Mouse (Mus musculus) liver, embryonic 11.5 days (tissue): ENCODE data around the gene Gm42957. TPM values are rescaled to one million over a fixed set of nuclear protein-coding genes. Genes with fewer than 3 reads are reported as not detected.
A peak's percentile ranks its signal among the peaks of the same experiment; 100 is the strongest.

ENCODE experiments used
- ATAC-seq: fragments of 200-750 bp; cut with Nextera tagmentation; replicated peaks from 2 replicates; pipeline ENCODE4 v1.8.0; 2017; ENCODE audit warnings: moderate number of reproducible peaks, mild to moderate bottlenecking, moderate TSS enrichment, moderate library complexity; ENCODE audit not compliant: low FRiP score
- DNase-seq: peaks from one replicate; pipeline ENCODE4 v3.0.0-alpha.2; 2017; ENCODE audit warnings: low spot score
- H3K27ac ChIP-seq: fragments of 300-500 bp; sonication (generic); 2 replicates; pipeline ENCODE4 v1.5.1; 2014; ENCODE audit warnings: mild to moderate bottlenecking, low read depth, low read length, control low read depth
- H3K27me3 ChIP-seq: fragments of 300-500 bp; sonication (generic); replicated peaks from 2 replicates; pipeline ENCODE4 v1.6.1; 2014; ENCODE audit warnings: low read length, mixed read lengths; ENCODE audit not compliant: control insufficient read depth, insufficient read depth
- H3K36me3 ChIP-seq: fragments of 300-500 bp; sonication (generic); 2 replicates; pipeline ENCODE4 v1.6.1; 2014; ENCODE audit warnings: mild to moderate bottlenecking, low read length, moderate library complexity, mixed read lengths; ENCODE audit not compliant: control insufficient read depth, insufficient read depth
- H3K4me1 ChIP-seq: fragments of 300-500 bp; sonication (generic); replicated peaks from 2 replicates; pipeline ENCODE4 v1.6.1; 2014; ENCODE audit warnings: low read length, mixed read lengths; ENCODE audit not compliant: control insufficient read depth, insufficient read depth
- H3K4me2 ChIP-seq: fragments of 300-500 bp; sonication (generic); 2 replicates; pipeline ENCODE4 v1.6.1; 2014; ENCODE audit warnings: mild to moderate bottlenecking, control low read depth, moderate library complexity
- H3K4me3 ChIP-seq: fragments of 300-500 bp; sonication (generic); 2 replicates; pipeline ENCODE4 v1.5.1; 2014; ENCODE audit warnings: low read depth, low read length, control low read depth
- H3K9ac ChIP-seq: fragments of 300-500 bp; sonication (generic); 2 replicates; pipeline ENCODE4 v1.6.1; 2014; ENCODE audit warnings: low read depth, low read length, control low read depth
- H3K9me3 ChIP-seq: fragments of 300-500 bp; sonication (generic); 2 replicates; pipeline ENCODE4 v1.6.1; 2016; ENCODE audit warnings: low read length, inconsistent platforms, mixed read lengths; ENCODE audit not compliant: control insufficient read depth
- WGBS: fragments of 180-500 bp; shearing (Covaris S2); extraction: QIAGEN DNeasy Blood & Tissue Kit; methylation state at CpG from one replicate; pipeline ENCODE4 v1.1.7; 2014; 5-methylcytosine and 5-hydroxymethylcytosine counted together
- polyA plus RNA-seq: library from polyadenylated mRNA; unstranded; fragments of >200 nt; fragmentation: Nextera tagmentation; extraction: Ambion mirVana; gene quantifications from 2 replicates; pipeline ENCODE4 v1.2.1, GENCODE M21; 2014

Gm42957 gene
- polyA plus RNA-seq, 1 experiment from 2014 or later: 0.14 TPM

- DNase-seq (no peak), ATAC-seq (no peak)
- Histone ChIP-seq H3K27ac (no peak overlapping the region), H3K9me3 (no peaks in the 10 kb centered on the region), H3K4me2 (no peak overlapping the region), H3K36me3 (no peaks in the 10 kb centered on the region), H3K27me3 (peaks cover 7% of the 10 kb centered on the region; the same call in 1 of the 2 replicates), H3K4me1 (peaks cover 2% of the 10 kb centered on the region; the same call in 1 of the 2 replicates), H3K4me3 (no peak overlapping the region), H3K9ac (no peak overlapping the region)
- WGBS: 82% methylated on average over 5 of the region's 5 CpGs
These were observed 31.6 kb downstream of the Gm42957 start for GRCm38 (mm10) chr3:96666916-96667315.

DNA sequence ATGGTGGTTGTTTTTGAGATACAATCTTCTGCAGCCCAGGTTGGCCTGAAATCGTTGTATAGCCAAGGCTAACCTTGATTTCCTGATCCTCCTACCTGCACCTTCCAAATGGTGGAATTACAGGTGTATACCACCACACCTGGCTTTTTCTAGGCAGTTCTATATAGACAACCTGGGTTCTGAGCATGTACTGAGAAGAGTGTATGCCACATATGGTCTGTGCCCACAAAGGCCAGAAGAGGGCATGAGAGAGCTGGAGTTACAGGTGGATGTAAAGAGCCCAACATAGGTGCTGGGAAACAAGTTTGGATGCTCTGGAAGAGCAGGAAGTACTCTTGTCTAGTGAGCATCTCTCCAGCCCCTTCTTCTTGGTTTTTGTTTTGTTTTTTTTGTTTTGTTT lies 32.0 kb downstream of the Gm42957 start:
- Histone ChIP-seq H3K27me3 (peaks cover 7% of the 10 kb centered on the region; the same call in 1 of the 2 replicates), H3K9ac (no peak overlapping the region), H3K4me3 (no peak overlapping the region), H3K27ac (no peak overlapping the region), H3K4me2 (no peak overlapping the region), H3K9me3 (no peaks in the 10 kb centered on the region), H3K4me1 (peaks cover 2% of the 10 kb centered on the region; the same call in 1 of the 2 replicates), H3K36me3 (no peaks in the 10 kb centered on the region)
- no peak for DNase-seq
- no peak for ATAC-seq
- 31% methylated on average over 1 of the region's 1 CpGs for WGBS

DNA sequence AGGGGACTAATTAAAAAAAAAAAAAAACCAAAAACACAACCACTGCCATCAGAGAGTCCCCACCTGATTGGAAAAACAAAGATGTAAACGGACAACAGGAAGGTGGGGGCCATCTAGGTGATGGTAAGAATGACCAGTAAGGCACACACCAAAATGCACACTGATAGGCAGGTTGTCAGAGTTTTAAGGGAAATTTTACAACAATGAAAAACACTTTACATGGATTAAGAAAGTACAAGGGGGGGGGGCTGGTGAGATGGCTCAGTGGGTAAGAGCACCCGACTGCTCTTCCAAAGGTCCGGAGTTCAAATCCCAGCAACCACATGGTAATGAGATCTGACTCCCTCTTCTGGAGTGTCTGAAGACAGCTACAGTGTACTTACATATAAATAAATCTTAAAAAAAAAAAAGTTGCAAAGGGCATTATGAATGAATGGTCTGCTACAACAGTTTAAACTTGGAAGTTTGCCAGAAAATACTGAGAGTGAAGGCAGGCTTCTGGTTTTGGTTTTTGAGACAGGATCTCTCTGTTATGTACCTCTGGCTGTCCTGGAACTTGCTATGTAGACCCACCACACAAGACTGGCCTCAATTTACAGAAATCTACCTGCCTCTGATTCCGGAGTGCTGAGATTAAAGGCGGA lies 33.3 kb downstream of the Gm42957 start:
- H3K4me3 ChIP-seq: no peak overlapping the region
- no peak overlapping the region for H3K9ac ChIP-seq
- no peak for ATAC-seq
- no peaks in the 10 kb centered on the region for H3K9me3 ChIP-seq
- H3K4me1 ChIP-seq: peaks cover 2% of the 10 kb centered on the region; the same call in 1 of the 2 replicates
- H3K4me2 ChIP-seq: no peak overlapping the region
- no peaks in the 10 kb centered on the region for H3K36me3 ChIP-seq
- WGBS: 84% methylated on average over 5 of the region's 5 CpGs
- no peak for DNase-seq
- no peak overlapping the region for H3K27ac ChIP-seq
- peaks cover 7% of the 10 kb centered on the region; the same call in 1 of the 2 replicates for H3K27me3 ChIP-seq

DNA sequence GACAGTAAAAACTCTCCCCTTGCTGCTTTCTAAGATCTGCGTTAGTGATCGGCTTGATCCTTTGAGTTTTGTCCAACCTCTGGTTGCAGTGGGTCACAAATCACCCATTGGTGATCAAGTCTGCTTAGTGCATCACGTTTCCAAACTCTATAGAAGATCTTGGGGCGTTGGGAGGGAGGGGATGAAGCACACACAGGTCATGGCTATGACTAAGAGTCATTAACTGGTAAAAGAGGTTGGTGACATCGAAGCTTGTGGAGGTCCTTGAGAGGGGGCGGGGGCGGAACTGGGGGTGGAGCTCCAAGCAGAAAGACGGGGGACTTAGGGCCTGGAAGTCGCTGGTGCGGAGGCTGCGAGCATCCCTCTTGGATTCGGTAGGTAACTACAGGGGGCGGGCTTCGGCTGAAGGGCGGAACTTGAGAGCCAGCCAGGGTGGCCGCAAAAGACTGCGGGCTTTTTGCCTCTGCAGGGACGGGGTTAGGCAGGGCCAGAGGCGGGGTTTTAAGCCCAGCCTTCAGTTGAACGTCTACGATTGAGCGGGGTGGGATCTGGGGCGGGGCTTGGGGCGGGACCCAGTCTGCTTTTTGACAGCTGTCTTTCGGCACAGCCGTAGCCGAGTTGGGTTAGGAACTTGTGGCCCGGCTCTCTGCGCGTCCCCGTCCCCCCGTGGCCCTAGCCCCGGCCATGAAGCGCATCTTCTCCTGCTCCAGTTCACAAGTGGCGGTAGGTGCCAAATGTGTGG lies 34.6 kb downstream of the Gm42957 start, which contains the start of gene Ankrd35:
Gene Ankrd35 (plus strand): TSS at position 405 of the 742 bp plus-strand sequence.
- 4% methylated on average over 35 of the region's 35 CpGs for WGBS
- peak within 1 kb of the TSS; percentile 79 for H3K4me2 ChIP-seq
- no peak within 1 kb of the TSS for H3K9ac ChIP-seq
- H3K27ac ChIP-seq: no peak within 1 kb of the TSS
- no peaks in the 10 kb centered on the region for H3K9me3 ChIP-seq
- H3K4me3 ChIP-seq: peak within 1 kb of the TSS; percentile 44
- no peaks in the 10 kb centered on the region for H3K4me1 ChIP-seq
- ATAC-seq (peak; percentile 91), DNase-seq (peak; percentile 85)
- H3K36me3 ChIP-seq: no peaks in the 10 kb centered on the region
- H3K27me3 ChIP-seq: peaks cover 7% of the 10 kb centered on the region; the same call in 1 of the 2 replicates

DNA sequence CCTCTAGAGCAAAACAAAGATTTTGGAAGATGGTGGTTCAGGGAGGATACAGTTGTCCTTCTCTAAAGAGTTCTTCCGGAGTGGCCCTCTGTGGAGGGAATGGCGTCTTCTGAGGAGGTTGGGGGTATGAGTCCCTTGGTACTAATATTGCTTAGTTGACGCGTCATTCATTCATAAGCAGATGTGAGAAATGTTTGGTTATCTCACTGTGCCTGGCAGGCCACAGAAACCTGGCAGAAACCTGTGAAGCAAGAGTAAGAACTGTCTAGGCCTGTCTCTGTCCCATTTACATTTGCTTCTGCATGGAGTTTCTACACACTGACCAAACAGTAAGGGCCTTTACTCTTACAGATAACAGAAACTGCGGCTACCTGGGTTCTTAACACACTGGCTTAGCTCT lies 36.2 kb downstream of the Gm42957 start:
- ATAC-seq: no peak
- no peak for DNase-seq
- WGBS: 88% methylated on average over 5 of the region's 5 CpGs

GRCm38 (mm10) chr3:96673514-96673913 lies 38.2 kb downstream of the Gm42957 start:
- ATAC-seq (no peak), DNase-seq (no peak)
- H3K9ac ChIP-seq: no peak overlapping the region

More for the DNA sequence above, 36.2 kb downstream of the Gm42957 start:
- Histone ChIP-seq H3K27me3 (peaks cover 7% of the 10 kb centered on the region; the same call in 1 of the 2 replicates), H3K4me1 (no peaks in the 10 kb centered on the region), H3K27ac (no peak overlapping the region), H3K4me2 (no peak overlapping the region), H3K9me3 (no peaks in the 10 kb centered on the region), H3K36me3 (no peaks in the 10 kb centered on the region), H3K4me3 (no peak overlapping the region), H3K9ac (no peak overlapping the region)

GRCm38 (mm10) chr3:96674442-96674841 lies 39.2 kb downstream of the Gm42957 start:
- Histone ChIP-seq H3K4me1 (peaks cover 5% of the 10 kb centered on the region), H3K27me3 (peaks cover 7% of the 10 kb centered on the region; the same call in 1 of the 2 replicates), H3K9ac (no peak overlapping the region), H3K4me3 (no peak overlapping the region), H3K9me3 (no peaks in the 10 kb centered on the region), H3K36me3 (no peaks in the 10 kb centered on the region), H3K27ac (no peak overlapping the region), H3K4me2 (no peak overlapping the region)
- ATAC-seq (no peak), DNase-seq (no peak)
- 65% methylated on average over 8 of the region's 8 CpGs for WGBS

More at GRCm38 (mm10) chr3:96673514-96673913, 38.2 kb downstream of the Gm42957 start:
- H3K27me3 ChIP-seq: peaks cover 7% of the 10 kb centered on the region; the same call in 1 of the 2 replicates
- H3K36me3 ChIP-seq: no peaks in the 10 kb centered on the region
- H3K27ac ChIP-seq: no peak overlapping the region
- no peak overlapping the region for H3K4me3 ChIP-seq
- H3K9me3 ChIP-seq: no peaks in the 10 kb centered on the region
- 62% methylated on average over 4 of the region's 4 CpGs for WGBS
- H3K4me1 ChIP-seq: no peaks in the 10 kb centered on the region
- H3K4me2 ChIP-seq: no peak overlapping the region

DNA sequence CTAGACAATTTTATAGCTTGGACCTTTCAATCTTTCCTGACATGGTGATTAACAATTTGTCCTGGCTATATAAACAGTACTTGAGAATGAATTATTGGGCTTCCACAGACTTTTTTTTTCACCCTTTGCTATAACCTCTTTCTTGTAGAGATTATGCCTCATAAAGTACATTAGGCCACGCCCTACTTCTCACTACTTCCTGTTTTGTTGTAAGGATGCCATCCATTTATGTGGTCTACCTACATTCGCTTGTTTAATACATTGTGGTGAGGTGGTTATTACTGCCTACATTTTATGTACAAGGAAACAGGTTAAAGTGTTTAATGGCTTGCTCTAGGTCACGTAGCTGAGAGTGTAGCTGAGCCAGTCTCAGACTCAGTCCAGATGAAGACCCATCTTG lies 39.9 kb downstream of the Gm42957 start:
- Histone ChIP-seq H3K4me2 (no peak overlapping the region), H3K4me3 (no peak overlapping the region), H3K36me3 (no peaks in the 10 kb centered on the region), H3K4me1 (peaks cover 8% of the 10 kb centered on the region), H3K27me3 (peaks cover 9% of the 10 kb centered on the region), H3K9ac (no peak overlapping the region), H3K27ac (no peak overlapping the region), H3K9me3 (no peaks in the 10 kb centered on the region)
- ATAC-seq (no peak), DNase-seq (no peak)
- WGBS: 79% methylated on average over 3 of the region's 3 CpGs
